Mouse (Mus musculus) layer of hippocampus, postnatal 14 days (tissue): ENCODE measurements at regions not wholly inside any gene's neighbourhood (a gene's known extent, or its start where the extent isn't known, plus 50 kb on each side); places are given as distances from the start of the nearest gene placed in this dataset.
A peak's percentile ranks its signal among the peaks of the same experiment; 100 is the strongest.

Experiments used
- DNase-seq, 2 experiments: peaks; one replicate each; pipeline ENCODE4 v3.0.0; 2021 to 2022; ENCODE audit warnings: low spot score in 2 of 2, mixed read lengths in 1 of 2

DNA sequence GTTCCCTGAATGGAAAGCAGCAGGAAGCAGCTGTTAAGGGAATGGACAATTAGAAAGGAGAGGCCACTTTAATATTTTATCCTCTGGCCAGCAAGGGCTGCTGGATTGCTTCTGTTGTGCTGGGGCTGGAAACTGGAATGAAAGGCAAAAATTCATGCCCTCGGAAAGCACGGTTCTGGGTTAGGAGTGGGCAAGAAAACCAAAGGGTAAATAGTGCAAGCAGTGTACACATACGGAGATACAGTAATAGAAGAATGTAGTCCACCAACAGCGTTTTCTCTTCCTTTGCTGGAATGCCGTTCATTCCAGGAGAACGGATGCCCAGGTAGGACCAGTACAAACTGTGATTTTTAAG is 50.8 kb upstream of the Zfr start:
- DNase-seq = no peak

- peak; percentile 71 to 90 for DNase-seq
These were observed 51.3 kb upstream of the Zfr start for GRCm38 (mm10) chr15:12066176-12066856.

DNA sequence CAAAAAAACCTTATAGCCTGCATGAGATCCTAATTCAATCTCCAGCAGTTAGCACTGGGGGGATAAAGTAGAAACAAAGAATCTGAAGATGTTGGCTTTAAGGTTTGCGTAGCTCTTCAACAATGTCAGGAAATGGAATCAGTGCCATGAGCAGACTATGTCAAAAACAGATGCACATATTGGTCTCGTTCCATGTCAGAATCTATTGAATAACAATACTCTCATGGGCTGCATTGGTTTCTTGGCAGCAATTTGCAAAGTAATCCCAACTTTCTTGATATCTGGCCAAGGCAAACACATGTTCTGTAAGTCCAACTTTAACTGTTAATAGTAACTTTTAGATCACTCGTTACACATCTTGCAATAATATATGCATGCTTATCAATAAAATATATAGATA is 58.1 kb upstream of the Sub1 start:
- no peak for DNase-seq

GRCm38 (mm10) chr15:12053610-12054009 is 56.8 kb upstream of the Sub1 start:
- no peak for DNase-seq

GRCm38 (mm10) chr15:12048965-12049364 is 52.2 kb upstream of the Sub1 start:
- DNase-seq = no peak

- DNase-seq = no peak
These were observed 51.4 kb upstream of the Sub1 start for GRCm38 (mm10) chr15:12048214-12048507.

GRCm38 (mm10) chr15:12047349-12048213 is 50.8 kb upstream of the Sub1 start:
- DNase-seq = no peak
